Mouse (Mus musculus) cerebellum, adult 9-11 months (tissue): ENCODE measurements at regions not wholly inside any gene's neighbourhood (a gene's known extent, or its start where the extent isn't known, plus 50 kb on each side); places are given as distances from the start of the nearest gene placed in this dataset.

ENCODE experiments used
- DNase-seq: peaks from one replicate; pipeline ENCODE4 v3.0.0; 2022

GRCm38 (mm10) chr17:15977374-15978031 is 146.7 kb upstream of the Rgmb start:
- DNase-seq = no peak

- DNase-seq = no peak
Observed at GRCm38 (mm10) chr17:15971351-15971685, 140.5 kb upstream of the Rgmb start.

- no peak for DNase-seq
Observed at GRCm38 (mm10) chr17:15970481-15971350, 139.9 kb upstream of the Rgmb start.

GRCm38 (mm10) chr17:15968331-15968730 is 137.5 kb upstream of the Rgmb start:
- DNase-seq = no peak

- no peak for DNase-seq
Observed at GRCm38 (mm10) chr17:15955656-15956055, 124.8 kb upstream of the Rgmb start.

- DNase-seq = no peak
Observed at GRCm38 (mm10) chr17:15951641-15952040, 120.8 kb upstream of the Rgmb start.

GRCm38 (mm10) chr17:15949753-15950152 is 118.9 kb upstream of the Rgmb start:
- DNase-seq = no peak

GRCm38 (mm10) chr17:15942378-15942777 is 111.5 kb upstream of the Rgmb start:
- DNase-seq = no peak

- no peak for DNase-seq
Observed at GRCm38 (mm10) chr17:15918609-15919008, 87.8 kb upstream of the Rgmb start.

GRCm38 (mm10) chr17:15898689-15899419 is 68.0 kb upstream of the Rgmb start:
- no peak for DNase-seq

GRCm38 (mm10) chr17:15895968-15896367 is 65.1 kb upstream of the Rgmb start:
- no peak for DNase-seq

- no peak for DNase-seq
Observed at GRCm38 (mm10) chr17:15891896-15892675, 61.2 kb upstream of the Rgmb start.

- DNase-seq = no peak
Observed at GRCm38 (mm10) chr17:15890595-15891140, 59.8 kb upstream of the Rgmb start.

GRCm38 (mm10) chr17:15882803-15883202 is 52.0 kb upstream of the Rgmb start:
- DNase-seq = no peak

GRCm38 (mm10) chr17:15882245-15882644 is 51.4 kb upstream of the Rgmb start:
- DNase-seq = no peak
